Mouse (Mus musculus) thymus, adult 2 months (tissue): ENCODE data around the gene Purb.

Experiments used
- CTCF ChIP-seq: fragments of 200-500 bp; IDR thresholded peaks from 2 replicates; pipeline ENCODE4 v1.5.1; 2012; ENCODE audit warnings: mild to moderate bottlenecking, control low read depth, low read length, moderate library complexity, borderline replicate concordance; ENCODE audit not compliant: control insufficient read depth, poor library complexity, insufficient read depth; ENCODE audit errors: extremely low read depth
- POLR2A ChIP-seq: fragments of 200-500 bp; IDR thresholded peaks from 2 replicates; pipeline ENCODE4 v1.6.1; 2012; ENCODE audit warnings: mild to moderate bottlenecking, low read length, control low read depth, moderate library complexity; ENCODE audit not compliant: control insufficient read depth, poor library complexity, insufficient read depth; ENCODE audit errors: extremely low read depth

- TF ChIP-seq CTCF (no peak), POLR2A (no peak)
These were observed 8.7 kb upstream of the Purb start for GRCm38 (mm10) chr11:6484244-6484959.
